Mouse (Mus musculus) left cerebral cortex, adult 2 months (tissue): ENCODE results near the gene H2al1g. TPM values are rescaled to one million over a fixed set of nuclear protein-coding genes. Genes with fewer than 3 reads are reported as not detected.

Experiments used
- DNase-seq, 2 experiments: peaks; one replicate each; pipeline ENCODE4 v3.0.0; 2021 to 2022; ENCODE audit warnings: low spot score in 2 of 2, mixed read lengths in 1 of 2; ENCODE audit errors: extremely low spot score in 1 of 2
- H3K27ac ChIP-seq: fragments of 200-600 bp; 2 replicates; pipeline ENCODE4 v1.8.1; 2022
- H3K4me3 ChIP-seq: fragments of 200-600 bp; 2 replicates; pipeline ENCODE4 v1.8.1; 2022
- CTCF ChIP-seq: fragments of 200-600 bp; IDR thresholded peaks from 2 replicates; pipeline ENCODE4 v1.8.1; 2022; ENCODE audit warnings: antibody characterized with exemption, mild to moderate bottlenecking, moderate library complexity
- intact Hi-C: fragments of 180-260 bp; cut with DNase I; formaldehyde crosslinking; loops from one replicate; pipeline ENCODE4 v1.15.1; 2025
- total RNA-seq, 2 experiments: library from RNA; stranded (reverse); gene quantifications; 2 replicates each; pipeline ENCODE4 v1.2.3; 2021

The H2al1g gene
- total RNA-seq, 2 experiments from 2014 or later, result not detected

GRCm38 (mm10) chrX:11345762-11346161 is 27.7 kb downstream of the H2al1g start:
- intact Hi-C loops, result no loop called here
- H3K4me3 ChIP-seq, result no peak overlapping the region
- no peak overlapping the region for H3K27ac ChIP-seq
- no peak for DNase-seq
- TF ChIP-seq CTCF, result no peak

- no peak for DNase-seq
- H3K27ac ChIP-seq, result no peak overlapping the region
- intact Hi-C loops, result no loop called here
- no peak overlapping the region for H3K4me3 ChIP-seq
- TF ChIP-seq CTCF, result no peak
These were observed 28.7 kb downstream of the H2al1g start for GRCm38 (mm10) chrX:11346756-11347155.

GRCm38 (mm10) chrX:11360823-11361222 is 42.8 kb downstream of the H2al1g start:
- Histone ChIP-seq H3K27ac (no peak overlapping the region), H3K4me3 (no peak overlapping the region)
- DNase-seq, result no peak
- TF ChIP-seq CTCF, result no peak
- intact Hi-C loops, result no loop called here

GRCm38 (mm10) chrX:11361261-11361660 is 43.2 kb downstream of the H2al1g start:
- no peak for DNase-seq
- no peak for TF ChIP-seq CTCF
- intact Hi-C loops, result no loop called here
- no peak overlapping the region for H3K4me3 ChIP-seq
- H3K27ac ChIP-seq, result no peak overlapping the region

GRCm38 (mm10) chrX:11363890-11364289 is 45.8 kb downstream of the H2al1g start:
- DNase-seq, result no peak
- intact Hi-C loops, result no loop called here
- no peak for TF ChIP-seq CTCF
- no peak overlapping the region for H3K4me3 ChIP-seq
- no peak overlapping the region for H3K27ac ChIP-seq

GRCm38 (mm10) chrX:11365151-11365550 is 47.1 kb downstream of the H2al1g start:
- H3K27ac ChIP-seq, result no peak overlapping the region
- no peak for DNase-seq
- H3K4me3 ChIP-seq, result no peak overlapping the region
- intact Hi-C loops, result no loop called here
- no peak for TF ChIP-seq CTCF

Other genes with a start within 250 kb of the H2al1g start
- gene H2al1a, start 19.0 kb upstream of the H2al1g start, total RNA-seq, result not detected
- not detected for gene H2al1b, start 15.8 kb upstream of the H2al1g start, total RNA-seq
- not detected for gene H2al1c, start 12.6 kb upstream of the H2al1g start, total RNA-seq
- not detected for gene H2al1d, start 9.4 kb upstream of the H2al1g start, total RNA-seq
- gene H2al1e, start 6.3 kb upstream of the H2al1g start, total RNA-seq, result not detected
- not detected for gene H2al1f, start 3.1 kb upstream of the H2al1g start, total RNA-seq
- gene H2al1h, start 3.2 kb downstream of the H2al1g start, total RNA-seq, result not detected
- not detected for gene H2al1i, start 6.4 kb downstream of the H2al1g start, total RNA-seq
- not detected for gene H2al1j, start 9.6 kb downstream of the H2al1g start, total RNA-seq